Comparison of ENCODE assay signal across 15 mouse cellular contexts in genomic region chr3:144714606-144715005, GRCm38 (mm10). TPM values are rescaled to one million over a fixed set of nuclear protein-coding genes. Genes with fewer than 3 reads are reported as not detected.
DNase-seq lines count a peak whose midpoint lies in the region; ATAC-seq lines count a peak whose summit lies in the region.
"Had no signal": no experiment of that assay in that cellular context is flagged by ENCODE, and none has a peak within 500 bp of the region (broad histone marks: within the 10 kb centered on the region; RNA-seq: fewer than 3 reads in every experiment).

No protein-coding gene starts in this region.

- peak overlapping the region; percentile 75 for H3K27ac ChIP-seq in heart, embryonic 12.5 days (ENCODE audit: poor library complexity, severe bottlenecking)
- H3K27ac ChIP-seq: hindbrain, embryonic 14.5 days; midbrain, embryonic 12.5 days had no signal

- H3K9ac ChIP-seq in heart, embryonic 12.5 days = 0 out of 2 replicates have a peak overlapping the region, but pooled peaks have one; percentile 24
- H3K9ac ChIP-seq: hindbrain, embryonic 14.5 days; midbrain, embryonic 12.5 days had no signal

- H3K4me2 ChIP-seq in heart, embryonic 12.5 days = no peak overlapping the region
- H3K4me2 ChIP-seq: hindbrain, embryonic 14.5 days; liver, embryonic 11.5 days; midbrain, embryonic 12.5 days had no signal

- H3K9me3 ChIP-seq in heart, embryonic 12.5 days (replicated peaks) = no peaks in the 10 kb centered on the region
- H3K9me3 ChIP-seq: midbrain, embryonic 12.5 days had no signal

- no peaks in the 10 kb centered on the region for H3K27me3 ChIP-seq in heart, embryonic 12.5 days (replicated peaks)
- H3K27me3 ChIP-seq: midbrain, embryonic 12.5 days had no signal

- H3K4me3 ChIP-seq in heart, embryonic 12.5 days = no peak overlapping the region
- H3K4me3 ChIP-seq: midbrain, embryonic 12.5 days had no signal

- intact Hi-C loops in heart, postnatal 36 days (cut with DNase I) = loop anchor here (5.0 kb wide), 2 partner anchors 517 to 1208 kb away; partner anchors contain the start of gene Bcl10

- peaks cover 25% of the 10 kb centered on the region for H3K36me3 ChIP-seq in heart, embryonic 12.5 days

- DNase-seq in heart, adult 18-20 months = peak; percentile 41 to 58
- DNase-seq in heart, postnatal 36 days = no peak
- DNase-seq in T-cell, adult 2 months (ENCODE audit: low spot score) = peak; percentile 12
- peak; percentile 16 for DNase-seq in lung, postnatal 25 days (ENCODE audit: low spot score)
- DNase-seq in B cell, adult 2 months = no peak
- DNase-seq: cerebellum, adult 11 months; cerebellum, postnatal 36 days; left cerebral cortex, postnatal 4 days; thymus, postnatal 4 days had no signal

- H3K4me1 ChIP-seq in heart, embryonic 12.5 days (replicated peaks) = peaks cover 40% of the 10 kb centered on the region

- WGBS in heart, embryonic 12.5 days = 50% methylated on average over 8 of the region's 8 CpGs

- no peak for ATAC-seq in heart, embryonic 12.5 days (ENCODE audit: insufficient number of reproducible peaks, low FRiP score)
- ATAC-seq in erythroblast, adult 5-6 weeks (replicated peaks; ENCODE audit: low FRiP score, poor library complexity, severe bottlenecking) = no peak
- ATAC-seq: intestine, embryonic 16.5 days had no signal

RNA-seq across cellular contexts. Expression of gene Sh3glb1, which starts 5.5 kb away (rescaled TPM):
- 100 to 1,000 TPM; 360 to 371 TPM for total RNA-seq in heart, adult 18-20 months (2021)
- total RNA-seq in heart, postnatal 36 days (2021) = 100 to 1,000 TPM; 372 to 397 TPM
- polyA plus RNA-seq in heart, embryonic 12.5 days (2016; fragmentation: Nextera tagmentation; extraction: Ambion mirVana) = 145 and 147 TPM in 2 replicates
- total RNA-seq in erythroblast, adult 5-6 weeks (2015; ENCODE audit: low replicate concordance) = 120 and 163 TPM in 2 replicates
- total RNA-seq in erythroblast, adult 5-6 weeks (2017; ENCODE audit: low replicate concordance) = 118 and 151 TPM in 2 replicates

RNA-seq across cellular contexts. Expression of gene Clca3a1, which starts 46.2 kb away (rescaled TPM):
- 1 to 10 TPM in 1 of 2 experiments, under 1 TPM in 1; 0.79 to 1.6 TPM for total RNA-seq in heart, adult 18-20 months (2021)
- 1 to 10 TPM; 1.0 to 1.2 TPM for total RNA-seq in heart, postnatal 36 days (2021)
- 22.1 and 24.1 TPM in 2 replicates for polyA plus RNA-seq in heart, embryonic 12.5 days (2016; fragmentation: Nextera tagmentation; extraction: Ambion mirVana)
- 4.2 and 11.5 TPM in 2 replicates for total RNA-seq in erythroblast, adult 5-6 weeks (2015; ENCODE audit: low replicate concordance)
- total RNA-seq in erythroblast, adult 5-6 weeks (2017; ENCODE audit: low replicate concordance) = 9.4 and 11.4 TPM in 2 replicates

Comparison
In these comparisons a context has a peak if more than half of its experiments do, and no peak if none do; other contexts are left out.
1. DNase-seq: peak in heart, adult 18-20 months (2 of 2), T-cell, adult 2 months (single experiment) and lung, postnatal 25 days (single experiment); none in heart, postnatal 36 days (0 of 2) and B cell, adult 2 months (0 of 2).